Mouse (Mus musculus) embryonic facial prominence, embryonic 13.5 days (tissue): Measurements from ENCODE around the gene Dip2b. TPM values are rescaled to one million over a fixed set of nuclear protein-coding genes. Genes with fewer than 3 reads are reported as not detected.
A peak's percentile ranks its signal among the peaks of the same experiment; 100 is the strongest.

ENCODE experiments used
- ATAC-seq: fragments of 200-750 bp; cut with Nextera tagmentation; 2 replicates; pipeline ENCODE4 v1.8.0; 2017; ENCODE audit warnings: low read depth; ENCODE audit not compliant: insufficient number of reproducible peaks, insufficient read depth, low FRiP score, low TSS enrichment
- H3K27ac ChIP-seq: fragments of 300-500 bp; sonication (generic); 2 replicates; pipeline ENCODE4 v1.5.1; 2015; ENCODE audit warnings: moderate library complexity, mild to moderate bottlenecking, inconsistent platforms
- H3K27me3 ChIP-seq: fragments of 300-500 bp; sonication (generic); 2 replicates; pipeline ENCODE4 v1.6.1; 2015; ENCODE audit warnings: mild to moderate bottlenecking, inconsistent platforms
- H3K36me3 ChIP-seq: fragments of 300-500 bp; sonication (generic); 2 replicates; pipeline ENCODE4 v1.6.1; 2015; ENCODE audit warnings: mild to moderate bottlenecking, inconsistent platforms
- H3K4me1 ChIP-seq: fragments of 300-500 bp; sonication (generic); 2 replicates; pipeline ENCODE4 v1.6.1; 2015; ENCODE audit warnings: inconsistent platforms
- H3K4me2 ChIP-seq: fragments of 300-500 bp; sonication (generic); 2 replicates; pipeline ENCODE4 v1.6.1; 2015; ENCODE audit warnings: moderate library complexity, mild to moderate bottlenecking, inconsistent platforms
- H3K4me3 ChIP-seq: fragments of 300-500 bp; sonication (generic); 2 replicates; pipeline ENCODE4 v1.5.1; 2015; ENCODE audit warnings: mild to moderate bottlenecking, inconsistent platforms
- H3K9ac ChIP-seq: fragments of 300-500 bp; sonication (generic); 2 replicates; pipeline ENCODE4 v1.6.1; 2015; ENCODE audit warnings: mild to moderate bottlenecking, inconsistent platforms
- H3K9me3 ChIP-seq: fragments of 300-500 bp; sonication (generic); 2 replicates; pipeline ENCODE4 v1.6.1; 2016; ENCODE audit warnings: inconsistent platforms
- WGBS: fragments of 180-500 bp; shearing (Covaris S2); methylation state at CpG from one replicate; pipeline ENCODE4 v1.1.7; 2015; ENCODE audit warnings: mixed read lengths; 5-methylcytosine and 5-hydroxymethylcytosine counted together
- polyA plus RNA-seq: library from polyadenylated mRNA; unstranded; fragments of >200 nt; fragmentation: Nextera tagmentation; extraction: Ambion mirVana; gene quantifications from 2 replicates; pipeline ENCODE4 v1.2.1, GENCODE M21; 2015

Dip2b gene
- polyA plus RNA-seq, 1 experiment from 2014 or later, result 13.0 TPM

DNA sequence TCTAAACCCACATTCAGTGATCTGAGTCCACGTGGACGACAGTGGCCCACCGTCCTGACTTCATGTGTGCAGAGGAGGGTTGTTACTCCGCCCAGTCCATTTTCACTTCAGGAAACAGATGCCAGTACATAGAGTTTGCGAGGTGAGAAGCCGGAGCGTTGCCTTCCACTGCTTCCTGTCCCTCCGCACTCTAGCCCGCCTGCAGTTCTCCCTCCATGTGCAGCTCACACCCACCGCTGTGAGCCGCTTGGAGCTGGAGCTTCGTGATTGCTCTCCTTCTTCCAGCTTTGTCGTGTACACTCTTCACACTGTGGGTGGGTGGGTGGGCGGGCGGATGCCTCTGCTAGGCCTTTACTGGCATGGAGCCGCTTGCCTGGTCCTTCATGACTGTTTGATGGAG lies 53.8 kb downstream of the Dip2b start:
- no peak for ATAC-seq
- H3K9ac ChIP-seq, result no peak overlapping the region
- no peaks in the 10 kb centered on the region for H3K36me3 ChIP-seq
- no peak overlapping the region for H3K4me3 ChIP-seq
- WGBS, result 58% methylated on average over 16 of the region's 16 CpGs
- H3K4me1 ChIP-seq, result peaks cover 32% of the 10 kb centered on the region
- H3K27ac ChIP-seq, result peak overlapping the region; percentile 39; the same call in 1 of the 2 replicates
- no peak overlapping the region for H3K4me2 ChIP-seq
- H3K9me3 ChIP-seq, result no peaks in the 10 kb centered on the region
- no peaks in the 10 kb centered on the region for H3K27me3 ChIP-seq

DNA sequence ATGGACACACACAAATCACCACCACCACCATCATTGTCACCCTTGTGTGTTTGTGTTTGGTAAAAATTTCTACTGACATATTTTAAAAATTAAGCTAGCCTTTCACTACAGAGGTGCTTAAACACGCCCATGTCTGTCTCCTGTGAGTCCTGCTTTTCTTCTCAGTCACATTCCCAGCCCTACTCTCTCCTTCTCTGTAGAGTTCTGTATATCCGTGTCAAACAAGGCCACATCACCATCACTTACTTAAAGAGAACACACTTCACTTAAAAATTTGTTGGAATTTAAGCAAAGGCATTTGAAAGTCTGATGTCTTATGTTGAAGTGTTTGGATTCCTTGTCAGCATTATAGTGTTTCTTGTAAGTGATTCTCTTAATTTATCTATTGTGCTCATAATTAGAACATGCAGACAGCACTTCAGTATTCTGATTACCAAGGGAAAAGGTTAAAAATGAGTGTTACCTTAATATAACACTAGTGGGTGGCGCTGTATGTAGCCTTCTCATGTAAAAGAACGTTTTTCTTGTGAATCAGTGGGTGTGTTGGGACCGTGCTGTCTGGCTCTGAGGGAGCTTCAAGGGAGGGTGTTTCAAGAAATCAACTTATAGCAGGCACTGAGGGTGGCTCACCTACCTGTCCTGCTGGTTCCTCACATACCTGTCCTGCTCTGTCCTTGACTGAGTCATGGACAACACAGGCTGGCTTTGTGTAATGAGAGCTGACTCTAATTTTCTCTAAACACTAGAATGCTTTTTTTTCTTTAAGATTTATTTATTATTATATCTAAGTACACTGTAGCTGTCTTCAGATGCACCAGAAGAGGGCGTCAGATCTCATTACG lies 58.3 kb downstream of the Dip2b start:
- no peaks in the 10 kb centered on the region for H3K36me3 ChIP-seq
- peaks cover 30% of the 10 kb centered on the region for H3K4me1 ChIP-seq
- 84% methylated on average over 7 of the region's 7 CpGs for WGBS
- no peak overlapping the region for H3K9ac ChIP-seq
- no peak overlapping the region for H3K27ac ChIP-seq
- H3K27me3 ChIP-seq, result no peaks in the 10 kb centered on the region
- peaks cover 8% of the 10 kb centered on the region for H3K9me3 ChIP-seq
- H3K4me2 ChIP-seq, result no peak overlapping the region
- H3K4me3 ChIP-seq, result no peak overlapping the region
- ATAC-seq, result no peak

DNA sequence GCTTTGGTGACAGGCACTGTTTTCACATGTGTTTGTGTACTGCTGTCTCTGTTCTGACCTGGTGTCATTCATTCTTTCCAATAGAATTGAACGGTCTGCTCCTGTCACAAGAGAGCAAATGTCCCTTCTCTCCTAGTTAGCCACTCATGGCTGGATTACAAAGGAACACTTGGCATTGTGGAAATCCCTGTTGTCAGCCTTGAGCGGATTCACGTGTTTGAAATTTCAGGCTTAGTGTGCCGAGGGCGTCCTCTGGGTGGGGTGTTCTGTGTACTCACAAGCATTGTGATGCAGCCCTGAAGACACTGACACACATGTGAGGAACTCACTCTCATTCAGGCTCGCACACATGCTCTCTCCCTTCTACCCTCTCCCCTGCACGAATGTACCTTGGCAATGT lies 61.9 kb downstream of the Dip2b start:
- Histone ChIP-seq H3K4me1 (peaks cover 22% of the 10 kb centered on the region), H3K36me3 (no peaks in the 10 kb centered on the region), H3K27me3 (no peaks in the 10 kb centered on the region), H3K4me2 (no peak overlapping the region), H3K9me3 (peaks cover 8% of the 10 kb centered on the region), H3K9ac (no peak overlapping the region), H3K4me3 (no peak overlapping the region), H3K27ac (no peak overlapping the region)
- no peak for ATAC-seq
- WGBS, result 79% methylated on average over 7 of the region's 7 CpGs

DNA sequence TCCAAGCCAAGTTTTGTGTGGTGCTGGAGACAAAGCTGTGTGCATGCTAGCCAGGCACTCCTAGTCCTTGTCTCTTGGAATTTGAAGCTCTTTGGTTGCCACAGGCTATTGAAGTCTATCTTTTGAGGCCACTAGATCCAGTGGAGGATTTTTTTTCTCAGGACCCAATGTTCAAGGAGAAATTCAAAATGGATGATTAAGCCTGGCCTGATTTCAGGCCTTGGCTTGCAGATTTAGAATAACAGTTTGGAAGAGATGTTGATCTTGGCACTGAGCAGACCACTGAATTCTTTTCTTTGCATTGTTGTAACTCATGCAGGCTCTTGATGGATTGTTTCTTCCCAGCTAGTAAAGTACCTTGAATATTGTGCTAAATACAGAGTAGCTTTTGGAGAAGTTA lies 62.7 kb downstream of the Dip2b start:
- Histone ChIP-seq H3K4me3 (no peak overlapping the region), H3K27ac (no peak overlapping the region; the same call in 1 of the 2 replicates), H3K36me3 (no peaks in the 10 kb centered on the region), H3K4me1 (peaks cover 22% of the 10 kb centered on the region), H3K4me2 (no peak overlapping the region), H3K9me3 (peaks cover 8% of the 10 kb centered on the region), H3K27me3 (no peaks in the 10 kb centered on the region), H3K9ac (no peak overlapping the region)
- no peak for ATAC-seq

DNA sequence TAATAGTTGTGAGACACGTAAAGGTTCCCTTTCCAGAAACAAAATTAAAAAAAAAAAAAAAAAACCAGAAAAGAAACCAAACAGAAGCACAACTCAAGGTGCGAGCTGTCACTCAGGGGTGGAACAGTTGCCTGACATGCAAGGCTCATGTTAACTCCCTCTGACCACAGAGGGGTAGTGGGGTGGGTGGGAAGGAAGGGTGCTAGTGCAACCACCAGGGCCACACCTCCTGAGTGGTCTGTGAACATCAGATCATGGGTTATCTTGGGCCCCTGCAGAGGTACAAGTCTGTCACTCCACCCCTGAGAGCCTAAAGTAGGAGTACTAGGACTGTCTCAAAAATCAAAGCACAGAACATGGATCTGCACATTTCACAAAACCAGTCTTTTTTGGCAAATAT lies 65.7 kb downstream of the Dip2b start:
- WGBS, result 81% methylated on average over 2 of the region's 2 CpGs
- Histone ChIP-seq H3K27me3 (no peaks in the 10 kb centered on the region), H3K4me2 (no peak overlapping the region), H3K9me3 (peaks cover 4% of the 10 kb centered on the region), H3K4me3 (no peak overlapping the region), H3K9ac (no peak overlapping the region), H3K4me1 (peaks cover 25% of the 10 kb centered on the region), H3K36me3 (no peaks in the 10 kb centered on the region), H3K27ac (no peak overlapping the region)
- ATAC-seq, result no peak

DNA sequence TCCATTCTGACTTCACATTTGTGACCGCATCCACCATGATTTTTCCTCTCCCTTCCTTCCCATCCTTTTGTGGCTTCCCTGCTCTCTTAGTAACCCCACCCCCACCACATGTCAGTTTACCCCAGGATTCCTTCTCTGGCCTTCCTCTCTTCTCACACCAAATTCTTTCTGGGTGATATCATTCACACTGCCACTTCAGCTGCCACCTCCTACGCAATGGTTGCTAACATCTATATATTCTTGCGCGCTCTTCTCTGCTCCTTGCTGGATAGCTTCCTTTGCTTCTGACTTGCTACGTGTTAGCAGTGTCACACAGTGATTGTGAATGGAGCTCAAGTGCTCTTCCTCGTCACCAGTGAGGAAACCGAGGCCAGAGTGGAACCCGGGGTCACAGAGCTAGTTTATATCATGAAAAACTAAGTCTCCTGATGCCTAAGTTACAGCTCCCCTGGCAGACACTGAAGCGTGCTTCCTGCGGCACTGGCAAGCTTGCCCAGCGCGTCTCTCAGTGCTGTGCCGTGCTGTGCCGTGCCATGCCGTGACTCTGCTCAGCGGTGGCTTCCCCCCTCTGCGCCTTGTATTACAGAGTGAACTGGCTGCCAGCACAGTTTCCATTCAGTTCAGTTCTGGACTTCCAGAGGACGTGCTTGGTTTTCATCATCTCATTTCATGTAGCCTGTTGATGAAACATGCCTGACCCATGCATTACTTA lies 69.8 kb downstream of the Dip2b start:
- no peak for ATAC-seq
- no peaks in the 10 kb centered on the region for H3K36me3 ChIP-seq
- WGBS, result 91% methylated on average over 18 of the region's 18 CpGs
- no peak overlapping the region for H3K27ac ChIP-seq
- peaks cover 24% of the 10 kb centered on the region for H3K4me1 ChIP-seq
- no peaks in the 10 kb centered on the region for H3K9me3 ChIP-seq
- H3K27me3 ChIP-seq, result no peaks in the 10 kb centered on the region
- H3K4me2 ChIP-seq, result no peak overlapping the region
- 0 out of 2 replicates have a peak overlapping the region, but pooled peaks have one; percentile 3 for H3K9ac ChIP-seq
- H3K4me3 ChIP-seq, result no peak overlapping the region

DNA sequence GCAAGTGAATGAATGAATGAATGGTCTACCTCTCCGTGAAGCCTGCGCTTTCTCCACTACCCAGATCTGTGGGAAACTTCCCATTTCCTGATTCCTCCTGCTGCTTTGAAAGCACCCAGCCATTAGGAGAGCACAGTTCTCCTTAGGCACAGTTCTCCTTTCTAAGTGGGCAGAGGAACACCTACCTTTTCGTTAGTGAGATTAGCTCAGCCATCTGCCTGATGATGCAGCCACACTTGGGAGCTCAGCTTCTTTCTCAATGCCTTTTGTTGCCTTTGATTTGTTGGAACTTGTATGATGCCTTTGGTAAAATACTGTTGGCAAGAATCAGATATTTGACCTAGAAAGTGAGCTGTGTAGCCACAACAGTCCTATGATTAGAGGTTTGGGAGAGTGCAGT lies 71.5 kb downstream of the Dip2b start:
- no peak overlapping the region for H3K9ac ChIP-seq
- no peak overlapping the region for H3K27ac ChIP-seq
- H3K4me1 ChIP-seq, result peaks cover 28% of the 10 kb centered on the region
- H3K9me3 ChIP-seq, result no peaks in the 10 kb centered on the region
- H3K4me3 ChIP-seq, result no peak overlapping the region
- H3K36me3 ChIP-seq, result no peaks in the 10 kb centered on the region
- no peak for ATAC-seq
- WGBS, result 75% methylated on average over 3 of the region's 3 CpGs
- no peak overlapping the region for H3K4me2 ChIP-seq
- no peaks in the 10 kb centered on the region for H3K27me3 ChIP-seq

DNA sequence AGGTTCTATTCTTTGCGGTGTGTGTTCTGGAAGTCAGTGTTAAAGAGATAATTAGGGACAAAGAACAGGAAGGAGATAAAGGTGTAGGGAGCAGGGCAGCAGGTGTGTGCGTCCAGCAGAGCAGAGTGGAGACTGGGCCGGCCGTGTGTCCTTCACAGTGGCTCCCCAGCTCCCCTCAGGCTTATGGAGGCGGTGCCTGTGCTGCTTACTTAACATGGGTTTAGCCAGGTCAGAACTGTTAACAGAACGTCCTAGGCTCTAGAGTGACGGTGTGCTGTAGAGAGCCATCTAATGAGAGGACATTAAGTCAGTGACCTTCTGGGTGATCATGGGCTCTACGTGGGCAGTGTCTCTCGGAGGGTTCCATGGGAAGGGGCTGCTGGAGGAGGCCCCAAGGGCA lies 73.4 kb downstream of the Dip2b start:
- Histone ChIP-seq H3K36me3 (peaks cover 7% of the 10 kb centered on the region), H3K27ac (no peak overlapping the region), H3K4me2 (no peak overlapping the region), H3K27me3 (no peaks in the 10 kb centered on the region), H3K9me3 (no peaks in the 10 kb centered on the region), H3K4me3 (no peak overlapping the region), H3K9ac (no peak overlapping the region), H3K4me1 (peaks cover 28% of the 10 kb centered on the region)
- 67% methylated on average over 9 of the region's 9 CpGs for WGBS
- ATAC-seq, result no peak

DNA sequence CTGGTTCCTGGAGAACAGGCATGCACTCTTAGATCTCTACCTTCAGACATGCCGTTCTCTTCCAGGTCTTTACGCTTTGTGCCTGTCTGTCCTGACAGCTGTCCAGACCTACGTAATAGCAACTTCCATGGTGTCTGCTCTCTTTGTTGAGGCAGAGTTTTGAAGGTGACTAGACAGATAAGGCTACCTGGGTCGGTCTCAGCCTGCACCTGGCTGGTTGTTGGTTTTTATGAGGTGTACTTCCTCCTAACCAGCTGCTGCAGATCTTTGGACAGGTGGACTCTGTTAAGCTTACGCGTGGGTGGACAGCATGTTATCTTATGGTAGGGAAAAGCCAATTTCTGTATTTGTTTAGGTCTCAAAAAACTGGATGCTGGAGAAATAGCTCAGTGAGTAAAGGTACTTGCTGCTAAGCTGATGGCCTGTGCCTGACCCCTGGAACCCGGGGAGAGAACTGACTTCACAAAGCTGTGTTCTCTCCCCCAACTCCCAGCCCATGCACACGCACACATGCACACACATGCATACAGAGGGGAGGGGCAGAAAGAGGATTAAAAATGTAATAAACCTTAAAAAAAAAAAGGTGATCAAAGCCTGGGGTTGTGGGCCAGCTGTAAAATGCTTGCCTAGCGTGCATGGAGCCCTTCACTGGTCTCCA lies 74.0 kb downstream of the Dip2b start:
- H3K4me3 ChIP-seq, result no peak overlapping the region
- H3K27me3 ChIP-seq, result no peaks in the 10 kb centered on the region
- no peak overlapping the region for H3K27ac ChIP-seq
- H3K4me1 ChIP-seq, result peaks cover 28% of the 10 kb centered on the region
- H3K36me3 ChIP-seq, result peaks cover 10% of the 10 kb centered on the region
- 84% methylated on average over 9 of the region's 9 CpGs for WGBS
- no peak overlapping the region for H3K9ac ChIP-seq
- no peaks in the 10 kb centered on the region for H3K9me3 ChIP-seq
- no peak overlapping the region for H3K4me2 ChIP-seq
- no peak for ATAC-seq

DNA sequence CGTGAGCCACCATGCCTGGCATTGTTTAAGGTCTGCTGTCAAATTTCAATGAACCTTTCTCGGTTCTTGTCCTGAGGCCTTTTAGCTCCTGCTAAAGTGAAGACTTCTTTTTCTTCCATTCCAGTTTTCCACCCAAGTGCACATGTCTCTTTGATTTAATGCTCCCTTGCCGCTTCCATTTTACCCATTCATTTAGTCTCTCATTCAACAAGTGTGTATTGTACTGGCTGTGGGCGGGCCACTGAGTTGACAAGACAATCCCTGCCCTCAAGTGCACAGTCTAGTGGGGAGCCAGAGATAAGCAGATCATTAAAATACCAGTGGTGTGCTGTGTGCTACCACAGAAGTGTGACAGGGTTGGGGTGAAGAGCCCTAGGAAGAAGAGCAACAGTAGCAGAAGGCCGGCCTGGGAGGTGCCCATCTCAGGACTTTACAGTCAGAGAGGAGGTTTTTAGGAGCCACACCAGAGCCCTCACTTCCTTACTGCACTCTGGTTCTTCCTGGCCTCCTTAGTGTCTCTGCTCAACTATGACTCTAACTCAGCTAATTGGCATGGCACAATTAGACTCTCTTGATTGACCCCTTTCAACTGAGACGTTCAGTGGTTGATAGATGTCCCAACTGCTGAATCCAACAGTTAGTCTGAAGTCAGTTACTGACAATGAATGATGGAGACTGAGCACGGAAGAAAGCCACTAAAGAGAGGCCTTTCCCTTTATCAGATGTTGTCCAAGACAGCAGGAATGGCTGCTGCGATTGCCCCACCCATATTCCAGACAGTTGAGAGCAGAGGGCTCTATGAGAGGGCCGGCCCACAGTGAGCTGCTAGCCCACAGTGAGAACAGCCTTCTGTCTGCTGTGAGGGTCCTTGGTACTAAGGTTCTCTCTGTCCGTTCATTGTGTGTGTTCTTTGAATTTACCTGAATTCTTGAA lies 75.1 kb downstream of the Dip2b start:
- WGBS, result 68% methylated on average over 10 of the region's 10 CpGs
- Histone ChIP-seq H3K27ac (no peak overlapping the region), H3K9me3 (no peaks in the 10 kb centered on the region), H3K4me2 (no peak overlapping the region), H3K36me3 (peaks cover 22% of the 10 kb centered on the region), H3K27me3 (no peaks in the 10 kb centered on the region), H3K9ac (no peak overlapping the region), H3K4me3 (no peak overlapping the region), H3K4me1 (peaks cover 23% of the 10 kb centered on the region)
- ATAC-seq, result no peak

DNA sequence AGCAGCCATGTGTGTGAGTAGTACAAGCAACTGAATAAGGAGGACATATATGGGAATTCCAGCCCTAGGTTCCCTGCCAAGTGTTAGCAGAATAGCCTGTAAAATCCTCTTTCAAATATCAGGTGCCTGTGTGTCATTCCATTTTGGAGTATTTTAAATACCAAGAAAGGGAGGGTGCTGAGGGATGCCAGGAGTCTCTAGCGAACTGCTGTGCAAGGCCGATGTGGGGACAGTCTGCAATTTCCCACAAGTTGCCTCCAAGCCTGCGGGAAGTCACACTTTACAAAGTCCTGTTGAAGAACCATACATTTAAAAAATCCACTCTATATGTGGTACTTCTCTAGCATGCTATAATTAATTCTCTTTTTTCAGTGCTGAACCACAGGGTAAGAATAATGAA lies 77.0 kb downstream of the Dip2b start:
- H3K9ac ChIP-seq, result no peak overlapping the region
- 93% methylated on average over 3 of the region's 3 CpGs for WGBS
- no peak overlapping the region for H3K27ac ChIP-seq
- peaks cover 19% of the 10 kb centered on the region for H3K4me1 ChIP-seq
- H3K4me3 ChIP-seq, result no peak overlapping the region
- H3K36me3 ChIP-seq, result peaks cover 26% of the 10 kb centered on the region
- H3K9me3 ChIP-seq, result no peaks in the 10 kb centered on the region
- H3K27me3 ChIP-seq, result no peaks in the 10 kb centered on the region
- no peak for ATAC-seq
- no peak overlapping the region for H3K4me2 ChIP-seq
